Mouse (Mus musculus): ENCODE data around the gene Car15.

Gene Car15

GRCm38 (mm10) chr16:17838051-17838450 is at the start of gene Car15:
Gene Car15 (minus strand): TSS chr16:17838364.
- DNase-seq (ENCODE audit: extremely low read depth, low read depth, low spot score) = no peak

- DNase-seq (ENCODE audit: extremely low read depth, low read depth, low spot score) = no peak
Observed at GRCm38 (mm10) chr16:17884116-17884515, 46.0 kb upstream of the Car15 start.

GRCm38 (mm10) chr16:17882196-17882595 is 44.0 kb upstream of the Car15 start:
- DNase-seq (ENCODE audit: extremely low read depth, low read depth, low spot score) = no peak

- DNase-seq (ENCODE audit: extremely low read depth, low read depth, low spot score) = no peak
Observed at GRCm38 (mm10) chr16:17879571-17879970, 41.4 kb upstream of the Car15 start.

GRCm38 (mm10) chr16:17876096-17876495 is 37.9 kb upstream of the Car15 start:
- no peak for DNase-seq (ENCODE audit: extremely low read depth, low read depth, low spot score)

GRCm38 (mm10) chr16:17875174-17875573 is 37.0 kb upstream of the Car15 start:
- DNase-seq (ENCODE audit: extremely low read depth, low read depth, low spot score) = no peak

- no peak for DNase-seq (ENCODE audit: extremely low read depth, low read depth, low spot score)
Observed at GRCm38 (mm10) chr16:17872995-17873394, 34.8 kb upstream of the Car15 start.

- DNase-seq (ENCODE audit: extremely low read depth, low read depth, low spot score) = no peak
Observed at GRCm38 (mm10) chr16:17871248-17871647, 33.1 kb upstream of the Car15 start.

GRCm38 (mm10) chr16:17865770-17866169 is 27.6 kb upstream of the Car15 start:
- no peak for DNase-seq (ENCODE audit: extremely low read depth, low read depth, low spot score)

GRCm38 (mm10) chr16:17865293-17865692 is 27.1 kb upstream of the Car15 start:
- no peak for DNase-seq (ENCODE audit: extremely low read depth, low read depth, low spot score)

- no peak for DNase-seq (ENCODE audit: extremely low read depth, low read depth, low spot score)
Observed at GRCm38 (mm10) chr16:17858592-17858991, 20.4 kb upstream of the Car15 start.

GRCm38 (mm10) chr16:17857157-17857556 is 19.0 kb upstream of the Car15 start:
- no peak for DNase-seq (ENCODE audit: extremely low read depth, low read depth, low spot score)

GRCm38 (mm10) chr16:17853263-17853662 is 15.1 kb upstream of the Car15 start:
- DNase-seq (ENCODE audit: extremely low read depth, low read depth, low spot score) = no peak

- no peak for DNase-seq (ENCODE audit: extremely low read depth, low read depth, low spot score)
Observed at GRCm38 (mm10) chr16:17851860-17852259, 13.7 kb upstream of the Car15 start.

- no peak for DNase-seq (ENCODE audit: extremely low read depth, low read depth, low spot score)
Observed at GRCm38 (mm10) chr16:17851331-17851730, 13.2 kb upstream of the Car15 start.

GRCm38 (mm10) chr16:17849486-17849885 is 11.3 kb upstream of the Car15 start:
- no peak for DNase-seq (ENCODE audit: extremely low read depth, low read depth, low spot score)

GRCm38 (mm10) chr16:17848928-17849327 is 10.8 kb upstream of the Car15 start:
- no peak for DNase-seq (ENCODE audit: extremely low read depth, low read depth, low spot score)

- no peak for DNase-seq (ENCODE audit: extremely low read depth, low read depth, low spot score)
Observed at GRCm38 (mm10) chr16:17848431-17848830, 10.3 kb upstream of the Car15 start.

GRCm38 (mm10) chr16:17843701-17844365 is 5.7 kb upstream of the Car15 start:
- DNase-seq (ENCODE audit: extremely low read depth, low read depth, low spot score) = no peak

GRCm38 (mm10) chr16:17842437-17842836 is 4.3 kb upstream of the Car15 start:
- DNase-seq (ENCODE audit: extremely low read depth, low read depth, low spot score) = no peak

GRCm38 (mm10) chr16:17839976-17840375 is 1.8 kb upstream of the Car15 start:
- no peak for DNase-seq (ENCODE audit: extremely low read depth, low read depth, low spot score)

- DNase-seq (ENCODE audit: extremely low read depth, low read depth, low spot score) = no peak
Observed at GRCm38 (mm10) chr16:17835481-17835880, 2.7 kb downstream of the Car15 start.

GRCm38 (mm10) chr16:17834543-17834942 is 3.6 kb downstream of the Car15 start:
- no peak for DNase-seq (ENCODE audit: extremely low read depth, low read depth, low spot score)
